ENCODE assay signal across 21 mouse cellular contexts in genomic region chr2:19627920-19628608, GRCm38 (mm10). TPM values are rescaled to one million over a fixed set of nuclear protein-coding genes. Genes with fewer than 3 reads are reported as not detected.
DNase-seq lines count a peak whose midpoint lies in the region; ATAC-seq and TF ChIP-seq lines count a peak whose summit lies in the region.
"Had no signal": no experiment of that assay in that cellular context is flagged by ENCODE, and none has a peak within 500 bp of the region (broad histone marks: within the 10 kb centered on the region; RNA-seq: fewer than 3 reads in every experiment).

No protein-coding gene starts in this region.

- peak; percentile 55; the same call in 1 of the 2 replicates for ATAC-seq in frontal cortex, adult (ENCODE audit: low TSS enrichment)
- peak; percentile 33 to 43; a peak in 3 of 4 replicates for ATAC-seq in hematopoietic stem cell, adult 5-6 weeks (replicated peaks in 1 of 2; ENCODE audit: insufficient read depth in 1 of 2, low FRiP score in 2 of 2, low TSS enrichment in 1 of 2, low read depth in 1 of 2, poor library complexity in 2 of 2, severe bottlenecking in 2 of 2)
- ATAC-seq in neutrophil, adult 5-6 weeks (ENCODE audit: extremely low read depth, insufficient number of reproducible peaks, low FRiP score, poor library complexity, severe bottlenecking) = peak; percentile 29; the same call in 1 of the 2 replicates
- no peak for ATAC-seq in midbrain, postnatal 0 days (ENCODE audit: low FRiP score)
- ATAC-seq: forebrain, embryonic 14.5 days; hindbrain, postnatal 0 days; midbrain, embryonic 13.5 days had no signal

- no peak overlapping the region for H3K4me2 ChIP-seq in midbrain, postnatal 0 days (ENCODE audit: low read depth, low read length, poor library complexity, severe bottlenecking)
- H3K4me2 ChIP-seq: embryonic facial prominence, embryonic 13.5 days; liver, embryonic 15.5 days; midbrain, embryonic 13.5 days had no signal

- no peaks in the 10 kb centered on the region for H3K27me3 ChIP-seq in midbrain, postnatal 0 days (ENCODE audit: insufficient read depth, low read length)
- H3K27me3 ChIP-seq: embryonic facial prominence, embryonic 13.5 days; liver, embryonic 15.5 days; midbrain, embryonic 13.5 days had no signal

- 87% methylated on average over 4 of the region's 4 CpGs for WGBS in midbrain, postnatal 0 days

- H3K9me3 ChIP-seq in midbrain, postnatal 0 days (ENCODE audit: low read length) = no peaks in the 10 kb centered on the region
- H3K9me3 ChIP-seq: hindbrain, embryonic 10.5 days; limb, embryonic 10.5 days; liver, embryonic 15.5 days; midbrain, embryonic 13.5 days had no signal

- no peak overlapping the region for H3K4me3 ChIP-seq in midbrain, postnatal 0 days (ENCODE audit: low read depth, low read length)
- H3K4me3 ChIP-seq: embryonic facial prominence, embryonic 13.5 days; hindbrain, embryonic 10.5 days; limb, embryonic 10.5 days; liver, embryonic 15.5 days; midbrain, embryonic 13.5 days had no signal

- H3K4me1 ChIP-seq in midbrain, postnatal 0 days (ENCODE audit: insufficient read depth, low read length) = no peaks in the 10 kb centered on the region
- H3K4me1 ChIP-seq: embryonic facial prominence, embryonic 13.5 days; hindbrain, embryonic 10.5 days; limb, embryonic 10.5 days; liver, embryonic 15.5 days; midbrain, embryonic 13.5 days had no signal

- no peak for DNase-seq in frontal cortex, postnatal 14 days (ENCODE audit: low spot score in 2 of 2)
- peak; percentile 22 for DNase-seq in lung, postnatal 36 days
- DNase-seq in lung, postnatal 10 days = no peak
- DNase-seq in midbrain, postnatal 0 days (ENCODE audit: low spot score) = no peak
- DNase-seq in ovary, postnatal 10 days (ENCODE audit: low spot score) = no peak
- DNase-seq: cerebellum, adult 9-11 months; gastrocnemius, postnatal 36 days; kidney, adult 18-20 months; retina, postnatal 1 day; thymus, postnatal 36 days had no signal

- H3K9ac ChIP-seq in midbrain, postnatal 0 days (replicated peaks; ENCODE audit: low read length, poor library complexity, severe bottlenecking) = no peak overlapping the region
- H3K9ac ChIP-seq: embryonic facial prominence, embryonic 13.5 days; liver, embryonic 15.5 days; midbrain, embryonic 13.5 days had no signal

- no peak overlapping the region for H3K27ac ChIP-seq in midbrain, postnatal 0 days (ENCODE audit: low read depth, low read length)
- H3K27ac ChIP-seq: embryonic facial prominence, embryonic 13.5 days; hindbrain, embryonic 10.5 days; hindbrain, postnatal 0 days; kidney, postnatal 0 days; limb, embryonic 10.5 days; liver, embryonic 15.5 days; midbrain, embryonic 13.5 days had no signal

- no peak for TF ChIP-seq CTCF in midbrain, postnatal 0 days (IDR thresholded peaks at IDR 0.05)

- no peaks in the 10 kb centered on the region for H3K36me3 ChIP-seq in midbrain, postnatal 0 days (ENCODE audit: insufficient read depth, low read length)
- H3K36me3 ChIP-seq: embryonic facial prominence, embryonic 13.5 days; hindbrain, embryonic 10.5 days; limb, embryonic 10.5 days; liver, embryonic 15.5 days; midbrain, embryonic 13.5 days had no signal

RNA-seq across cellular contexts. Expression of gene Otud1, which starts 29.5 kb away (rescaled TPM):
- total RNA-seq in hematopoietic stem cell, adult 5-6 weeks (2017) = 7.3 and 11.1 TPM in 2 replicates
- 32.0 and 33.5 TPM in 2 replicates for total RNA-seq in neutrophil, adult 5-6 weeks (2017)
- total RNA-seq in midbrain, postnatal 0 days (2014; rRNA removed) = 6.4 and 9.4 TPM in 2 replicates
- 1.7 and 2.0 TPM in 2 replicates for polyA plus RNA-seq in midbrain, postnatal 0 days (2015; fragmentation: Nextera tagmentation; extraction: Ambion mirVana)
